15 mouse cellular contexts compared by ENCODE assay signal in the genomic region with DNA sequence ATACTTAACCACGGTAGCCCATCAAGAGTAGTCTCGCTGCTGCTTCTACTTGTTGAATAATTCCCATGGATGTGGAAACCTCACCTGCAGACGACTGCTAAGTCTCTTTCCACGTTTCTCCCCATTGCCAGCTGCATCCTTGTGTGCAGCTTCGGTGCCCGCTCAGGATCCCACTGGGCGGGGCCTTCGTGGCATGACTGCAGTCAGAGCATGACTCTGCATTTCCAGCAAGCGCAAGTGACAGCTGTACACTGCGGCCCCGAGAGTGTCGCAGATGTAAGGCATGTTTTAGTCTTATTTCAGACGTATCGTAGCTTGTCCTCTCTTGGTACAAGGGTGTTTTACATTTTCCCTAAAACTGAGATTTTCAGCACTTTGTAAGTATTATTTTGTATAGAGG.
A peak's percentile ranks its signal among the peaks of the same experiment; 100 is the strongest.
DNase-seq lines count a peak whose midpoint lies in the region; ATAC-seq and TF ChIP-seq lines count a peak whose summit lies in the region.
"Had no signal": no experiment of that assay in that cellular context is flagged by ENCODE, and none has a peak within 500 bp of the region (broad histone marks: within the 10 kb centered on the region; RNA-seq: fewer than 3 reads in every experiment).

No protein-coding gene starts in this region.

- no peak for TF ChIP-seq EP300 in liver, postnatal 0 days (IDR thresholded peaks at IDR 0.05; ENCODE audit: low read depth)

- in situ Hi-C loops in ES-E14 (cut with MboI; ENCODE audit: low sequenced_read_pairs in 2 of 2, unreplicated experiment in 2 of 2): no loop called here

- no peaks in the 10 kb centered on the region for H3K9me3 ChIP-seq in liver, postnatal 0 days (ENCODE audit: low read length)
- no peaks in the 10 kb centered on the region for H3K9me3 ChIP-seq in ES-E14 (ENCODE audit: control insufficient read depth, insufficient read depth, low read depth, low read length)
- H3K9me3 ChIP-seq in intestine, postnatal 0 days (ENCODE audit: control insufficient read depth): no peaks in the 10 kb centered on the region
- H3K9me3 ChIP-seq: forebrain, embryonic 15.5 days; limb, embryonic 12.5 days; neural tube, embryonic 15.5 days had no signal

- H3K36me3 ChIP-seq in liver, postnatal 0 days (replicated peaks; ENCODE audit: insufficient read depth, low read length): no peaks in the 10 kb centered on the region
- no peaks in the 10 kb centered on the region for H3K36me3 ChIP-seq in ES-E14 (ENCODE audit: control insufficient read depth, insufficient read depth, low read length, poor library complexity, severe bottlenecking)
- H3K36me3 ChIP-seq in intestine, postnatal 0 days (ENCODE audit: control insufficient read depth, insufficient read depth): no peaks in the 10 kb centered on the region
- H3K36me3 ChIP-seq: forebrain, embryonic 15.5 days; limb, embryonic 12.5 days; neural tube, embryonic 15.5 days had no signal

- peak; percentile 8 for DNase-seq in liver
- DNase-seq in liver, postnatal 0 days: no peak
- no peak for DNase-seq in ES-E14 (ENCODE audit: low read depth, low spot score)
- no peak for DNase-seq in kidney, adult 11 months
- DNase-seq: adrenal gland, postnatal 25 days; heart, postnatal 36 days; kidney, postnatal 10 days; lung, adult 2 months; retina, postnatal 1 day had no signal

- no peak overlapping the region for H3K9ac ChIP-seq in liver, postnatal 0 days (replicated peaks)
- H3K9ac ChIP-seq in ES-E14 (ENCODE audit: insufficient read depth, low read depth, low read length, poor library complexity, severe bottlenecking): no peak overlapping the region
- no peak overlapping the region for H3K9ac ChIP-seq in intestine, postnatal 0 days (ENCODE audit: low read depth, low read length)
- H3K9ac ChIP-seq: forebrain, embryonic 15.5 days; limb, embryonic 12.5 days; neural tube, embryonic 15.5 days had no signal

- no peak overlapping the region for H3K4me2 ChIP-seq in liver, postnatal 0 days (ENCODE audit: low read depth, low read length)
- no peak overlapping the region for H3K4me2 ChIP-seq in intestine, postnatal 0 days (replicated peaks; ENCODE audit: low read depth)
- H3K4me2 ChIP-seq: forebrain, embryonic 15.5 days; limb, embryonic 12.5 days; neural tube, embryonic 15.5 days had no signal

- TF ChIP-seq CTCF in liver, postnatal 0 days (IDR thresholded peaks at IDR 0.05; ENCODE audit: low read depth): no peak
- TF ChIP-seq CTCF in intestine, postnatal 0 days (IDR thresholded peaks at IDR 0.05; ENCODE audit: low read depth): no peak

- no peak overlapping the region for H3K4me3 ChIP-seq in liver, postnatal 0 days (ENCODE audit: low read depth, low read length)
- H3K4me3 ChIP-seq in ES-E14 (ENCODE audit: insufficient read depth in 1 of 2, low read depth in 1 of 2, low read length in 2 of 2, poor library complexity in 1 of 2, severe bottlenecking in 1 of 2): no peak overlapping the region
- H3K4me3 ChIP-seq in intestine, postnatal 0 days (ENCODE audit: low read depth, low read length): no peak overlapping the region
- H3K4me3 ChIP-seq: forebrain, embryonic 15.5 days; limb, embryonic 12.5 days; neural tube, embryonic 15.5 days had no signal

- WGBS in liver, postnatal 0 days (ENCODE audit: insufficient replicate concordance): 57% methylated on average over 14 of the region's 14 CpGs
- WGBS in intestine, postnatal 0 days: 81% methylated on average over 14 of the region's 14 CpGs

- H3K27me3 ChIP-seq in liver, postnatal 0 days (ENCODE audit: insufficient read depth, low read length): no peaks in the 10 kb centered on the region
- H3K27me3 ChIP-seq in intestine, postnatal 0 days (replicated peaks; ENCODE audit: control insufficient read depth, insufficient read depth, low read length): no peaks in the 10 kb centered on the region
- H3K27me3 ChIP-seq: forebrain, embryonic 15.5 days; limb, embryonic 12.5 days; neural tube, embryonic 15.5 days had no signal

- H3K27ac ChIP-seq in liver, postnatal 0 days (ENCODE audit: low read depth): no peak overlapping the region
- no peak overlapping the region for H3K27ac ChIP-seq in ES-E14 (ENCODE audit: insufficient read depth, low read depth, low read length, poor library complexity, severe bottlenecking)
- no peak overlapping the region for H3K27ac ChIP-seq in intestine, postnatal 0 days (ENCODE audit: low read depth, low read length)
- H3K27ac ChIP-seq: forebrain, embryonic 15.5 days; limb, embryonic 12.5 days; neural tube, embryonic 15.5 days had no signal

- no peaks in the 10 kb centered on the region for H3K4me1 ChIP-seq in liver, postnatal 0 days (ENCODE audit: insufficient read depth)
- H3K4me1 ChIP-seq in ES-E14 (ENCODE audit: control insufficient read depth in 2 of 2, insufficient read depth in 2 of 2, low read length in 2 of 2, poor library complexity in 1 of 2): no peaks in the 10 kb centered on the region
- H3K4me1 ChIP-seq in intestine, postnatal 0 days (replicated peaks; ENCODE audit: control insufficient read depth, insufficient read depth, low read length): no peaks in the 10 kb centered on the region

- ATAC-seq in liver, postnatal 0 days: no peak
- ATAC-seq in common myeloid progenitor, adult 5-6 weeks (replicated peaks; ENCODE audit: low read depth, poor library complexity, severe bottlenecking): peak; percentile 99
- peak; percentile 68 for ATAC-seq in megakaryocyte, adult 5-6 weeks (ENCODE audit: poor library complexity, severe bottlenecking)
- ATAC-seq in intestine, postnatal 0 days: no peak
- ATAC-seq: forebrain, embryonic 15.5 days had no signal

TF ChIP-seq in ES-E14, 5 proteins besides CTCF, POLR2A, EP300 and RAD21:
- TF ChIP-seq ZC3H11A (IDR thresholded peaks at IDR 0.05; ENCODE audit: borderline replicate concordance, low read depth, low read length) (no peak), MAFK (IDR thresholded peaks at IDR 0.05; ENCODE audit: insufficient read depth, low read depth, low read length) (0 out of 2 replicates have a peak, but pooled peaks have one; percentile 26)

Comparison
In these comparisons a context has a peak if more than half of its experiments do, and no peak if none do; other contexts are left out.
1. ATAC-seq: peak in common myeloid progenitor, adult 5-6 weeks (single experiment) and megakaryocyte, adult 5-6 weeks (single experiment); none in liver, postnatal 0 days (single experiment) and intestine, postnatal 0 days (single experiment).